Mouse (Mus musculus): Measurements from ENCODE around the gene Nceh1.
"Not testable (repeated sequence)": the region's sequence is repeated elsewhere in the genome, so short reads cannot be mapped to it uniquely, and the experiment has no call there.

Nceh1 gene

GRCm38 (mm10) chr3:27283071-27283713 lies 100.4 kb downstream of the Nceh1 start:
- no peak for DNase-seq (ENCODE audit: low spot score)

- no peak for DNase-seq (ENCODE audit: low spot score)
Measured at GRCm38 (mm10) chr3:27283796-27284195, 101.0 kb downstream of the Nceh1 start.

DNA sequence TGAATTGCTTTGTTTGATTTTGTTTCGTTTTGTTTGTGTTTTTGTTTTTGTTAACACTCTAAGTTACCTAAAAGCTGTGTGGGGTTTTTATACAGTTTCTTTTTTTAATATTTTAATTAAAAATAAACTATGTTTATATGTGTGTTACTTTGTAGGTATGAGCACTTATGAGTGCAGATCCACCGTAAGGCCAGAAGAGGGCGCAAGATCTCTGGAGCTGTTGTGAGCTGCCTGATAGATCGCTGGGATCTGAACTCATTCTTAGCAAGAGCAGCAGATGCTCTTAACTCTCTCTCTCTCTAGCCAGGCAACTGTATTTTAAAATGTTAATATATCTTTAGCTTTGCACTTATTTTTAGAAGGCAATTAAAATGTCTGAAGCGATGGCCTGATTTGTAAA lies 101.5 kb downstream of the Nceh1 start:
- no peak for DNase-seq (ENCODE audit: low spot score)

DNA sequence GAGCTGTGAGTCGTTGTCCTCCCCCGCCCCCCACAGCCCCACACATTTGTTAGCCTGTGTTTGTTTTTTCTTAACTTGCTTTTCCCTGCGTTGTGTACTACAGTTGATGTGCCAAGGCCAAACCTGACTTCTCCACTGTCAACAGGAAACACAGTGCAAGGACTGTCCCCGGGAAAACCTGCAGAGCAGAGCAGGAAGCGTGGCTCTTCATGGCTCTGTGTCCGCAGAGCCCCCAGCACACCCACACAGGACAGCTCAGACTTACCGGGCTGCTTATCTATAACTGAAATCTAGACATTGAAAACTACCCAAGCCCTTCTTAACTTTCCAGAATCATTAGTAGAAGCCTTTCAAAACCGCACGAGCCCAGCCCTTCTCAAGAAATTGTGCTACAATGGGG lies 102.3 kb downstream of the Nceh1 start:
- no peak for DNase-seq (ENCODE audit: low spot score)

DNA sequence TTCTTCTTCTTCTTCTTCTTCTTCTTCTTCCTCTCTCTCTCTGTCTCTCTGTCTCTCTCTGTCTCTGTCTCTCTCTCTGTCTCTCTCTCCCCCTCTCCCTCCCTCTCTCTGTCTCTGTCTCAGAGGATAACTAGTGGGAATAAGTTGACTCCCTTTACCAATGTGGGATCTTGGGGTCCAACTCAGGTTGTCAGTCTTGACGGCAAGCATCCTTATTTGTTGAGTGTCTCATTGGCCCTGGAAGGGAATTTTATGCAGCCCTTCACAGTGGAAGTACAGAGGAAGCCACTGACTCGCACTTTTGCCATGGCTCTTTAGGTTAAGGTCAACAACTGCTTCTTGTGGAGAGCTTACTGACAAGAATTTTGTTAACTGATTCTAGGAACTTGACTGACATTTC lies 105.5 kb downstream of the Nceh1 start:
- DNase-seq (ENCODE audit: low spot score): no peak

- no peak for DNase-seq (ENCODE audit: low spot score)
Measured at GRCm38 (mm10) chr3:27288909-27289308, 106.1 kb downstream of the Nceh1 start.

- DNase-seq (ENCODE audit: low spot score): no peak
Measured at GRCm38 (mm10) chr3:27290285-27290684, 107.5 kb downstream of the Nceh1 start.

GRCm38 (mm10) chr3:27290945-27291344 lies 108.2 kb downstream of the Nceh1 start:
- not testable (repeated sequence) for DNase-seq (ENCODE audit: low spot score)

DNA sequence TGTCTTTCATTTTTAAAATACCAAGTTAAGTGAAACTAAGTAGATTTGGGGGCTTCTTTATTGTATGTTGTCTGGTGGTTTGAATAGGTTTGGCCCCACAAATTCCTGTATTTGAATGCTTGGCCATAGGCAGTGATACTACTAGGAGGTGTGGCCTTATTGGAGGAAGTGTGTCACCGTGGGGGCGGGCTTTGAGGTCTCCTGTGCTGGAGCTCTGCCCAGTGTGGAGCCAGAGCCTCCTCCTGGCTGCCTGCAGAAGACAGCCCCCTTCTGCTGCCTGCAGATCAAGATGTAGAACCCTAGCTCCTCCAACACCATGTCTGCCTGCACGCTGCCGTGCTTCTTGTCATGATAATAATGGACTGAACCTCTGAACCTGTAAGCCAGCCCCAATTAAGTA lies 108.6 kb downstream of the Nceh1 start:
- DNase-seq (ENCODE audit: low spot score): not testable (repeated sequence)

GRCm38 (mm10) chr3:27293645-27294385 lies 111.0 kb downstream of the Nceh1 start:
- DNase-seq (ENCODE audit: low spot score): no peak

- no peak for DNase-seq (ENCODE audit: low spot score)
Measured at GRCm38 (mm10) chr3:27300451-27300850, 117.7 kb downstream of the Nceh1 start.

GRCm38 (mm10) chr3:27302339-27303022 lies 119.7 kb downstream of the Nceh1 start:
- no peak for DNase-seq (ENCODE audit: low spot score)

DNA sequence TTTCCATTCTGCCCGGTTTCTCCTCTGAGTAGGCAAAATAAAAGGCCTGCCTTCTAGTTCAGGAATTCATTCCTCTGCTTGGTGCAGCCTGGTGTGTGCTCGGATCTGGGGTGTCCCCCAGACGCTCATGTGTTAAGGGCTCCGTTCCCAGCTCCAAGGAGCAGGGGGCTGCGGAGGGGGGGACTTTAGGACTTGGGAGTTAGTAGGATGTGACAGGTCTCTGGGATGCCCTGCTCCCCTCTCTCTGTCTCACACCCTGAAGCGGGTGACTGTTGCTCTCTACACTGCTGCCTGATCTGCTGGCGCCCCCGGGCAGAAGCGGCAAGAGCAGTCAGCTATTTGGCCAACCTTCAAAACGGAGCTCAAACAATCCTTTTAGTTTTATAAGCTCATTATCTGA lies 124.0 kb downstream of the Nceh1 start:
- no peak for DNase-seq (ENCODE audit: low spot score)

- DNase-seq (ENCODE audit: low spot score): no peak
Measured at GRCm38 (mm10) chr3:27310973-27311372, 128.2 kb downstream of the Nceh1 start.

DNA sequence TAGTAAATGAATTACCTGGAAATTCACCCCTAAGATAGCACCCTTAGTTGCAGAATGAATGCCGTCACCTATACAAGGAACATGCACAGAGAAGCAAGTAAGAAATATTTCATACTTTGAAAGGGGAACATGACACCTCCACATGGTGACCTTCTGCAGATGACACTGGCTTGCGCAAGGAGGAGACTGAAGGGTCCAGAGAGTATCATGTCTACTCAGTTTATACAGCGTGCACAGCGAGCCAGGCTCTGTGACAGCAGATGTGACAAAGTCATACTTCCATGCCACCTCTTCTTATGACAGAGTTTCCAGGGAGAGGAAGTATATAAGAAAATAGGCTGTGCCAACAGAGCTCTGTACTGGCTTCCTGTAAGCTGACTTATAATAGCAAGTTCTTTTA lies 128.7 kb downstream of the Nceh1 start:
- DNase-seq (ENCODE audit: low spot score): no peak

DNA sequence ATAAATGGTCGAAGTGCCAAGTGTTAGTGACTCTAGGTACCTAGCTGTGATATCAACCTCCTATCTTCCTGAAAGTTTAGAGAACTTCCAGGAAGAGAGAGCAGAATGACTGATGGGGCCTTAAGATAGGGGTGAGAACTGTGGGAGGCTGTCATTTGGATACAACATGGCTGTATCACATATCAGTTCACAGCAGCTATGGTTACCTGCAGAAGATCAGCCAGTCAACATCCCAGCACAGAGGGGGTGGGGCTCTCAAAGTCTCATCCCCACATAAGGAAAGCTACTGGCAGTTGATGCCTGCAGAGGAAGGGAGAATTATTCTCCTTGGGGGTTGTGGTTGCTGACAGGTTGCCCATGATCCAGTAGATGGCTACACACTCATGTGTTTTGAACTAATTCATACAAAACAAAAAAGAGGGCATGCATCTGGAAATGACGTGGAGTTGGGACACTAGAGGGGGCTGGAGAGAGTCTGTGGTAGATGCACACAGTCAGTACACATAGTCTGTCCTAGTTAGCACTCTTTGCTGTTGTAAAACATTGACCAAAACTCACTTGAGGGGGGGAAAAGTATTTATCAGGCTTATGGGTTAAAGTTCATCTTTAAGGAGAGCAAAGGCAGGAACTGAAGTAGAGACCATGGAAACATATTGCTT lies 131.9 kb downstream of the Nceh1 start:
- no peak for DNase-seq (ENCODE audit: low spot score)

DNA sequence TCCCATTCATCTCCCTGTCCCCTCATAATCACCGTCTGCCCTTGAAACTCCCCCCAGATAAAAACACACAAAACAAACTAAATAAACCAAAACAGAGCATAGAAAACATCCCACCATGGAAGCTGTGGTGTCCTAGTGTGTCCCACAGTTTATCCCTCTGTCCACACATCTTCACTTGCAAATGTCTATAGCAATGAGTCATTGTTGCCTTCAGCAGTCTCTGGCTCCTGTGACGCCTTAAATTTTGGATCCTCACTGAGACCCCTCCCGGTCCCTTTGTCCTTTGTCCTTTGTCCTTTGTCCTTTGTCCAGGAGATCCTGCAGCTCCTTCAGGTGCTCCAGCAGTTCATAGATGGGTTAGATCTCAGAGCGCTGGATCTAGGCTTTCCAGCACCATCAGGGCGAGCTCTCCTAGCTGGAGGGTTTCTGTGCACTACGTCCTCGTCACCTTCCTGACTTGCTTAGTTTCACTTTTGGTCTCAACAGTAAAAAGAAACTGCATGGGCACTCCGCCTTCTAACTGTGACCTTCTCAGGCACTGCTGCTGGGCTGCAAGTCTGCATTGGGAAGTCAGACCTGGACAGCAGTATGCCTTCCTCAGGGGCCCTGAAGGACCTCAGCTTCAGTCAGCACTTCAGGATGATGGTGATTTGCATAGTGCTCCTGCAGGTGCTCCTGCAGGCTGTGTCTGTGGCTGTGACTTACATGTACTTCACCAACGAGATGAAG lies 134.0 kb downstream of the Nceh1 start, which contains the start of gene Tnfsf10:
TSS of gene Tnfsf10 (plus strand) at position 470 of the 729 bp plus-strand sequence.
- no peak for DNase-seq (ENCODE audit: low spot score)

GRCm38 (mm10) chr3:27317288-27318024 lies 134.7 kb downstream of the Nceh1 start:
- no peak for DNase-seq (ENCODE audit: low spot score)

DNA sequence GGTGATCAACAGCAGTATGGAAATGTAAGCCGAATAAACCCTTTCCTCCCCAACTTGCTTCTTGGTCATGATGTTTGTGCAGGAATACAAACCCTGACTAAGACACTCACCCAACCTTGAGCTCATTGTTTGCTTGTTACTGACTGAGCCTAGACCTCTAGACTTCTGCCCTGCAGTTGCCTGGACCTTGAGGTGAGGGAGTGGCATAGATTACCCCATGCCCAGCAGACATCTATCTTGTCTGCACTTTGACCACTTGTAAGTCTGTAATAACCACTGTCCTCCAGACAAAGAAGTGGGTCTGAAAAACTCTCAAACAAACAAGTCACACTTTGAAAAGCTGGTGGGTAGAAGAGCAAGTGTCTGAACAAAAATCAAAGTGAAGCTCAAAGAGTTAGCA lies 136.9 kb downstream of the Nceh1 start:
- DNase-seq (ENCODE audit: low spot score): no peak

GRCm38 (mm10) chr3:27320613-27321495 lies 138.1 kb downstream of the Nceh1 start:
- no peak for DNase-seq (ENCODE audit: low spot score)

Measured in layer of hippocampus, adult 11-12 months (tissue).